Mouse (Mus musculus) hindbrain, embryonic 13.5 days (tissue): ENCODE measurements around the gene Tradd. TPM values are rescaled to one million over a fixed set of nuclear protein-coding genes. Genes with fewer than 3 reads are reported as not detected.
A peak's percentile ranks its signal among the peaks of the same experiment; 100 is the strongest.

Experiments used
- ATAC-seq: fragments of 200-750 bp; cut with Nextera tagmentation; 2 replicates; pipeline ENCODE4 v1.8.0; 2017; ENCODE audit warnings: moderate TSS enrichment; ENCODE audit not compliant: low FRiP score
- H3K27ac ChIP-seq: fragments of 300-500 bp; sonication (generic); 2 replicates; pipeline ENCODE4 v1.5.1; 2015; ENCODE audit warnings: inconsistent platforms, mild to moderate bottlenecking, moderate library complexity
- H3K27me3 ChIP-seq: fragments of 300-500 bp; sonication (generic); 2 replicates; pipeline ENCODE4 v1.6.1; 2015; ENCODE audit warnings: mild to moderate bottlenecking, inconsistent platforms
- H3K36me3 ChIP-seq: fragments of 300-500 bp; sonication (generic); 2 replicates; pipeline ENCODE4 v1.6.1; 2015; ENCODE audit warnings: mild to moderate bottlenecking, inconsistent platforms
- H3K4me1 ChIP-seq: fragments of 300-500 bp; sonication (generic); replicated peaks from 2 replicates; pipeline ENCODE4 v1.6.1; 2015; ENCODE audit warnings: inconsistent platforms
- H3K4me2 ChIP-seq: fragments of 300-500 bp; sonication (generic); 2 replicates; pipeline ENCODE4 v1.6.1; 2015; ENCODE audit warnings: inconsistent platforms, mild to moderate bottlenecking, moderate library complexity
- H3K4me3 ChIP-seq: fragments of 300-500 bp; sonication (generic); 2 replicates; pipeline ENCODE4 v1.5.1; 2015; ENCODE audit warnings: mild to moderate bottlenecking, inconsistent platforms
- H3K9ac ChIP-seq: fragments of 300-500 bp; sonication (generic); 2 replicates; pipeline ENCODE4 v1.6.1; 2015; ENCODE audit warnings: mild to moderate bottlenecking, inconsistent platforms
- H3K9me3 ChIP-seq: fragments of 300-500 bp; sonication (generic); 2 replicates; pipeline ENCODE4 v1.6.1; 2016; ENCODE audit warnings: inconsistent platforms
- WGBS: fragments of 180-500 bp; shearing (Covaris S2); methylation state at CpG from one replicate; pipeline ENCODE4 v1.1.7; 2015; 5-methylcytosine and 5-hydroxymethylcytosine counted together
- polyA plus RNA-seq: library from polyadenylated mRNA; unstranded; fragments of >200 nt; fragmentation: Nextera tagmentation; extraction: Ambion mirVana; gene quantifications from 2 replicates; pipeline ENCODE4 v1.2.1, GENCODE M21; 2015

Tradd gene
- polyA plus RNA-seq, 1 experiment from 2014 or later: 21.1 TPM

DNA sequence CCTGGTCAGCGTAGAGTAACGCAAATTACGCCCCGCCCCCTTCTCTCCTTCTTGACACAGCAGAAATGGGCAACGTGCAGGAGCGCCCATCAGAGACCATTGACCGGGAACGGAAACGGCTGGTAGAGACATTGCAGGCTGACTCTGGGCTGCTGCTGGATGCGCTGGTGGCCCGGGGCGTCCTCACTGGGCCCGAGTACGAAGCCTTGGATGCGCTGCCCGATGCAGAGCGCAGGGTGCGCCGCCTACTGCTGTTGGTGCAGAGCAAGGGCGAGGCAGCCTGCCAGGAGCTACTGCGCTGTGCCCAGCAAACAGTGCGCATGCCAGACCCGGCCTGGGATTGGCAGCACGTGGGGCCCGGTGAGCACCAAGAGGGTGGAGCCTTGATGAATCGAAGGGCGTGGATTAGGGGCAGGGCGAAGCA, 14.5 kb upstream of the Tradd start:
- ATAC-seq: peak; percentile 47
- Histone ChIP-seq H3K27ac (no peak overlapping the region), H3K9ac (peak overlapping the region; percentile 64), H3K4me3 (peak overlapping the region; percentile 22), H3K4me2 (peak overlapping the region; percentile 48), H3K4me1 (peaks cover 33% of the 10 kb centered on the region), H3K36me3 (peaks cover 44% of the 10 kb centered on the region), H3K9me3 (no peaks in the 10 kb centered on the region), H3K27me3 (peaks cover 82% of the 10 kb centered on the region)
- 3% methylated on average over 28 of the region's 28 CpGs for WGBS

DNA sequence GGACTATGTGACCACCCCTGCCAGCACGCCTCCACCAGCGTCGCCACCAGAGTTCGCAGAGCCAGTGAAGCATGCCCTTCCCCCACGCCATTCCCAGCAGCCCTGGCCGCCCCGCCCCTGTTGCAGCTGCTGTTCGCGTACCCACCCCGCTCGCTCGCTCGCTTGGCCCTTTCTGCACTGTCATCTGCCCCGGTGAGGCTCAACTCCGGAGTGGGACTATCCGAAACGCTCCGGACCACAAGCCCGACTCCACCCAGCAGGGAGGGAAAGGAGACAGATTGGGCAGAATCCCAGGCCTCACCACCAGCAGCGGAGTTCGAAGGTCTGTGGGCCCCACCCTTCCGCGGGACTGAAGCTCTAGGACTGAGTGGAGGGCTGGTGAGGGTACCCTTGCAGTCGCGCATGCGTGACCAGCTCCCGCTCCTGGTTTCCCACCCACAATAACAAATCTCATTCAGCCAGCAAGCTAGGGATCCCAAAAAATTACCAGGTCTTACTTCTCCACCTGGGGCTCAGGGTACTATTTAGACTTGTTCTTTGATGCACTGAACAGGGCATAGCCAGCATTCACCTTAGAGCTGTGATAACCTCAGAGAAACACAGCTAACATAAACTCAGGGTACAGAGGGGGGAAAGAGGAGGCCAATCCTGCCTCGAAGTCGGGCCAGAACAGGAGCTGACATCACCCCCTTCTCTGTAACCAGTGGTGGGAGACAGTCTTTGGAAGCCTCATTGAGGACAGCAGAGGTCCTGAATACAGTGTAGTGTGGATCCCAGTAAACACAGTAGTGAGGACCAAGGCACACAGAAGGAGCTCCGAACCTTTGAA, 12.1 kb upstream of the Tradd start:
- Histone ChIP-seq H3K4me1 (peaks cover 27% of the 10 kb centered on the region), H3K9me3 (no peaks in the 10 kb centered on the region), H3K4me2 (peak overlapping the region; percentile 74), H3K27me3 (peaks cover 95% of the 10 kb centered on the region), H3K27ac (no peak overlapping the region), H3K36me3 (peaks cover 19% of the 10 kb centered on the region), H3K4me3 (peak overlapping the region; percentile 42), H3K9ac (peak overlapping the region; percentile 63)
- 3% methylated on average over 30 of the region's 30 CpGs for WGBS
- peak; percentile 59 for ATAC-seq

DNA sequence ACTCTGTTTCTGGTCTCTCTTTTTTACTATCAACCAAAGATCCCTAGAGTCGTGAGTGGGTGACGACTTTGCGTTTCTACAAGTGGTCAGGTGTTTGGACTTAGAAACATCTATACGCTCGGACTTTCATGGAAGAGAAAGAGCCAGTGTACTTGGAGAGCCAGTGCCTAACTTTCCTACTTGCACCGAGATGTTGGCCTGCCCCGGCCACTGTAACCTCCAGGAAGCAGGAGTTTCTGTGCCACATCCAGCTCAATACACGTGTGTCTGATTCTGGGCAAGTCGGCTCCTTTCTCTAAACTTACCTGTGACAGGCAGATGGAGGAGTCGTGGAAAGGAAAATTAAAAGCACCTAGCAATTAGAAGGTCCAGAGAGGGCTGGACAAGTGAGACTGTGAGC, 11.4 kb upstream of the Tradd start, which contains the start of gene Nol3:
Gene Nol3 (plus strand): TSS at position 301 of the 400 bp plus-strand sequence.
- Histone ChIP-seq H3K4me2 (peak within 1 kb of the TSS; percentile 74), H3K9me3 (no peaks in the 10 kb centered on the region), H3K9ac (peak within 1 kb of the TSS; percentile 63), H3K36me3 (peaks cover 16% of the 10 kb centered on the region), H3K27ac (no peak within 1 kb of the TSS), H3K4me3 (peak within 1 kb of the TSS; percentile 42), H3K27me3 (peaks cover 99% of the 10 kb centered on the region), H3K4me1 (peaks cover 29% of the 10 kb centered on the region)
- ATAC-seq: no peak
- WGBS: 4% methylated on average over 10 of the region's 10 CpGs

DNA sequence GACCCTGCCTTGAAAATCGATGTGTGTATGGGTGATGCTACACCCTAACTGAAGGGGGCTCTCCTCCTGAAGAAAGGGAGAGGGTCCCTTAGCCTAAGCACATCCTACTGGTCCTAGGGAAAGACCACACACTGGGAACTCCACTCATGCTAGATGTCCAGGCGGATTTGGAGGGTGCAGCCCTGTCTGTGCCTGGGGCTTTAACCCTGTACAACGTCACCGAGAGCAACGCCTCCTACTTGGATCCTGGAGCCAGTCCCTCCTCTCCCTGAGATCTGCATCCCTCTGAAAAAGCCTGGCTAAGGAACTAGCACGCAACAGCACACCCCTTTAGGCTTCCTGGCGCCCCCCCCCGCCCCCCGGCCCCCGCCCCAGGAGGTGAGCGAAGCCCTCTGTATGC, 11.0 kb upstream of the Tradd start:
- Histone ChIP-seq H3K4me2 (peak overlapping the region; percentile 74), H3K9me3 (no peaks in the 10 kb centered on the region), H3K36me3 (peaks cover 12% of the 10 kb centered on the region), H3K27ac (no peak overlapping the region), H3K4me1 (peaks cover 33% of the 10 kb centered on the region), H3K9ac (no peak overlapping the region), H3K4me3 (no peak overlapping the region), H3K27me3 (peaks cover 99% of the 10 kb centered on the region)
- WGBS: 8% methylated on average over 10 of the region's 11 CpGs
- no peak for ATAC-seq

DNA sequence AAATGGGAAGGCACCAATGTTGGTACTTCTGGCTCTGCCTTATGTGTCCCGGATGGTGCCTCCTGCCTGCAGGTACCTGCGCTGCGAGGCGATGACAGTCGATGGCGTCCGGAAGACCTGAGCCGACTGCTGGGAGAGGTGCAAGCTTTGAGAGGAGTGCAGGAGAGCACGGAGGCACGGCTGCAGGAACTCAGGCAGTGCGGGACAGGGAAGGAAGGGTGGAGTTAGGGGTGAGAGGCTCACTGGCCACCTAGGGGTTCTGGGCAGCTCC, 6.4 kb upstream of the Tradd start:
- peaks cover 5% of the 10 kb centered on the region; the same call in 1 of the 2 replicates for H3K9me3 ChIP-seq
- H3K9ac ChIP-seq: peak overlapping the region; percentile 24
- H3K27me3 ChIP-seq: peaks cover 99% of the 10 kb centered on the region
- no peak overlapping the region for H3K27ac ChIP-seq
- peak overlapping the region; percentile 72; the same call in 1 of the 2 replicates for H3K4me2 ChIP-seq
- peak overlapping the region; percentile 51 for H3K4me3 ChIP-seq
- H3K36me3 ChIP-seq: no peaks in the 10 kb centered on the region
- WGBS: 2% methylated on average over 11 of the region's 11 CpGs
- ATAC-seq: no peak
- H3K4me1 ChIP-seq: peaks cover 41% of the 10 kb centered on the region

DNA sequence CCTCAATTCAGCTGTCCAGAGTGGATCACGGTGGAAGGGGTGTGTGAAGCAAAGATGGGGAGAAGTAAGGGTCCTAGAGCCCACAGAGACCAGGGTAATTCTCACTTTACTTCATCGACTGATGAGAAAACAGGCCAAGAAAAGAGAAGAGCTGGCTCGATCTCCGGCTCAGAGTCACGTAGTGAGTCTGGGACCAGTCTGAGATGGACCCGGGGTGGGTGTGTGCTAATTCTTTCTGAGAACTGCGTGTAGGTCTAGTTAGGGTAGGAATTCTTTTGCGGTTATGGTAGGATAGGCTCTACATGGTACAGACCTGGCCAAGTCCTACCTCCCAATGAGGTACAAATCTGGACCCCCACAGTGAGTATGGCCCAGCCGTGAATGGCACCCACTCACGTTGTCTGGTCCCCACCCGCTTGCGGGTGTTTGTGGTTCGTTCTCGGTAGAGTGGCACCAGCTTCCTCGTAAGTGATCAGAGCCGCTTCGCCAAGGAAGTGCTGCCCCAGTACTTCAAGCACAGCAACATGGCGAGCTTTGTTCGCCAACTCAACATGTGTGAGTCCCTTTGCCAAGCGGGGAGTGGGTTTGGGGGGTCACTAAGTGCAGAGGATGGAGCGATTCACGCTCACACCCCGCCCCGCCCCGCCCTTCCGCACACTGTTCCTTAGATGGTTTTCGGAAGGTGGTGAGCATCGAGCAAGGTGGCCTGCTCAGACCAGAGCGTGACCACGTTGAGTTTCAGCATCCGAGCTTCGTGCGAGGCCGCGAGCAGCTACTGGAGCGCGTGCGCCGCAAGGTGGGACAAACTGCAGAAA, 5.9 kb upstream of the Tradd start:
- Histone ChIP-seq H3K4me3 (peak overlapping the region; percentile 51), H3K4me1 (peaks cover 36% of the 10 kb centered on the region), H3K27me3 (peaks cover 99% of the 10 kb centered on the region), H3K4me2 (peak overlapping the region; percentile 72), H3K36me3 (no peaks in the 10 kb centered on the region), H3K9ac (peak overlapping the region; percentile 65), H3K9me3 (peaks cover 5% of the 10 kb centered on the region; the same call in 1 of the 2 replicates), H3K27ac (no peak overlapping the region)
- WGBS: 3% methylated on average over 39 of the region's 39 CpGs
- no peak for ATAC-seq

DNA sequence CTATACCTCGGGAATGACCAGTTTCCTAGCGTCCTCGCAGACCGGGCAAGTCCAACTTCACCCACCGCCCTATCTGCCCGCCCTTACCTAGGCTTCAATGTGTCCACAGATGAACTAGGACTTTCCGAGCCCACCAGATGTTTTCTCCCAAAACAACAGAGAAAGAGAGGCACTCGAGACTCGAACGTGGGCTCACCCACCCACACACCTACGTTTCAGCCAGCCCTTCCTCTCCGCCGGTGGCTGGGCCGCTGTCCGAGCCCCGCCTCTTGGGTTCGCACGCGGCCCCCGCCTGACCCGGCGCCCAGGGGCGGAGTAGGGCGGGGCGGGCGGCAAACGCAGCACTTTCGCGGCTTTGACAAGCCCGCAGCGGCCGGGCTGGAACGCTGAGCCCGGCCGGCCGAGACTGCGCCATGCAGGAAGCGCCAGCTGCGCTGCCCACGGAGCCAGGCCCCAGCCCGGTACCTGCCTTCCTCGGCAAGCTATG, 5.1 kb upstream of the Tradd start, which contains the start of gene Hsf4:
Gene Hsf4 (plus strand): TSS at position 341 of the 487 bp plus-strand sequence.
- H3K9ac ChIP-seq: peak within 1 kb of the TSS; percentile 65
- H3K27me3 ChIP-seq: peaks cover 99% of the 10 kb centered on the region
- H3K4me1 ChIP-seq: peaks cover 41% of the 10 kb centered on the region
- peak within 1 kb of the TSS; percentile 72 for H3K4me2 ChIP-seq
- peak within 1 kb of the TSS; percentile 64 for H3K27ac ChIP-seq
- ATAC-seq: no peak
- under 1% methylated on average over 42 of the region's 42 CpGs for WGBS
- no peaks in the 10 kb centered on the region for H3K36me3 ChIP-seq
- peaks cover 5% of the 10 kb centered on the region; the same call in 1 of the 2 replicates for H3K9me3 ChIP-seq
- H3K4me3 ChIP-seq: peak within 1 kb of the TSS; percentile 51

DNA sequence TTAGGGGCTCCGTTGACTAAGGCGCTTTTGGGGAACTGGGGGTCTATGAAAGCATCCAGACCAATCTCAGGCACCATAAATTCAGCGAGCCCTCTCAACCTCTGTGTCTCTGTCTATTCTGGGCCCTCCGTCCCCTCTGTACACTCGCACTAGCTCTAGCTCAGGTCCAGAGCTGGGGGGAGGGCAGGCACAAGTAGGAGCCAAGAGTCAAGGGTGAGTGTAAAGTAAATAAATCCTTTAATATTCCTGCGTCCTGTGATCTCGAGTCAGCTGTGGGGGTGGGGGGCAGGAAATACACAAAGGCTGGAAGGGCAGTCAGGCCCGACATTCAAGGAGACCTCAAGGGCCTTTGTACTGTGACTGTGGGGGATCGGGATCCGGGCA, 4.7 kb upstream of the Tradd start:
- Histone ChIP-seq H3K36me3 (no peaks in the 10 kb centered on the region), H3K4me2 (peak overlapping the region; percentile 72), H3K4me1 (peaks cover 44% of the 10 kb centered on the region), H3K27me3 (peaks cover 99% of the 10 kb centered on the region), H3K9me3 (peaks cover 5% of the 10 kb centered on the region; the same call in 1 of the 2 replicates), H3K4me3 (peak overlapping the region; percentile 51), H3K27ac (no peak overlapping the region; the same call in none of the 2 replicates), H3K9ac (peak overlapping the region; percentile 65)
- peak; percentile 47 for ATAC-seq
- WGBS: 1% methylated on average over 10 of the region's 10 CpGs

DNA sequence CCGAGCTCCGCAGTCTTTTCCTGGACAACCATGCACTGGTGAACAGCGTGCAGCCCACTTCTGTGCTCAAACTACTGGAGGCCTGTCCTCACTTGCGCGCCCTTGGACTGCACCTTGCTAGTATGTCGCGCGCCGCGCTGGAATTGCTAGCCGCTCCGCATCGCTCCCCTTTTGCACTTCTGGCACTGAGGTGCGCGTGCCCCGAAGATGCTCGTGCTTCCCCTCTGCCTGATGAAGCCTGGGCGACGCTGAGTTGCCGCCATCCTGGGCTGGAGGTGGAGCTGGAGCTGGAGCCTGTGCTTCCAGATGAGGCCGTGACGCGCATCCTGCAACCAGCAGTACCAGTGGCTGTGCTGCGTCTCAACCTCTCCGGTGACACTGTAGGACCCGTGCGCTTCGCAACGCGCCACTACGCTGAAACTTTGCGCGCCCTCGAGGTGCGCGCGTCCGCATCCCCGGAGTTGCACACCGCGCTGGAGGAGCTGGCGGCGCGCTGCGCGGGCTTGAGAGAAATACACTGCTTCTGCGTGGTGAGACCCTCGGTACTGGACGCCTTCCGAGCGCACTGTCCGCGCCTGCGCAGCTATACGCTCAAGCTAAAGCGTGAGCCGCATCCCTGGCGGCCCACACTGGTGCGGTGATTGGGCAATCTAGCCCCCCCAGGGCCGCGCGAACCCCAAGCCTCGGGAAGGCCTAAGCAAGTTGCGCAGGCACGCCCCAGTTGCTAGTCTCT, 4.1 kb upstream of the Tradd start:
- ATAC-seq: peak; percentile 88
- H3K27me3 ChIP-seq: peaks cover 99% of the 10 kb centered on the region
- under 1% methylated on average over 65 of the region's 65 CpGs for WGBS
- peak overlapping the region; percentile 65 for H3K9ac ChIP-seq
- peaks cover 5% of the 10 kb centered on the region; the same call in 1 of the 2 replicates for H3K9me3 ChIP-seq
- H3K4me2 ChIP-seq: peak overlapping the region; percentile 72
- H3K4me3 ChIP-seq: peak overlapping the region; percentile 51
- no peaks in the 10 kb centered on the region for H3K36me3 ChIP-seq
- H3K4me1 ChIP-seq: peaks cover 46% of the 10 kb centered on the region
- H3K27ac ChIP-seq: peak overlapping the region; percentile 64

DNA sequence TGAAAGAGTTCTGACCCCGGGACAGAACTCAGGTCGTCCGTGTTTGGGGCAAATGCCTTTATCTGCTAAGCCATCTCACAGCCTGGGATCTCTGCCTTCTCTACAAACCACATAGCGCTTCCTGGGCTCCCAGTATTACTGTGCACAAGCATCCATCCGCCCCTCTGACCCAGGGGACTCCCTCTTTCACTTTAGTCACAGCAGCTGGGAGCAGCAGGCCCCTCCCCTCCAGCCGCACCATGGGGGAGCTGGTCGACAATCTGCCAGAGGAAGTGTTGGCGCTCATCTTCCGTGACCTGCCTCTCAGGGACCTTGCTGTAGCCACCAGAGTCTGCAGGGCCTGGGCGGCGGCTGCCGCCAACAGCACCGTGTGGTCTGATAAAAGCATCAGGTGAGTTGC, 2.4 kb upstream of the Tradd start:
- no peak overlapping the region for H3K4me3 ChIP-seq
- no peak for ATAC-seq
- H3K4me1 ChIP-seq: peaks cover 46% of the 10 kb centered on the region
- peaks cover 96% of the 10 kb centered on the region for H3K27me3 ChIP-seq
- H3K9me3 ChIP-seq: peaks cover 5% of the 10 kb centered on the region; the same call in 1 of the 2 replicates
- no peak overlapping the region for H3K27ac ChIP-seq
- no peak overlapping the region for H3K4me2 ChIP-seq
- 10% methylated on average over 13 of the region's 13 CpGs for WGBS
- H3K9ac ChIP-seq: no peak overlapping the region
- H3K36me3 ChIP-seq: no peaks in the 10 kb centered on the region

DNA sequence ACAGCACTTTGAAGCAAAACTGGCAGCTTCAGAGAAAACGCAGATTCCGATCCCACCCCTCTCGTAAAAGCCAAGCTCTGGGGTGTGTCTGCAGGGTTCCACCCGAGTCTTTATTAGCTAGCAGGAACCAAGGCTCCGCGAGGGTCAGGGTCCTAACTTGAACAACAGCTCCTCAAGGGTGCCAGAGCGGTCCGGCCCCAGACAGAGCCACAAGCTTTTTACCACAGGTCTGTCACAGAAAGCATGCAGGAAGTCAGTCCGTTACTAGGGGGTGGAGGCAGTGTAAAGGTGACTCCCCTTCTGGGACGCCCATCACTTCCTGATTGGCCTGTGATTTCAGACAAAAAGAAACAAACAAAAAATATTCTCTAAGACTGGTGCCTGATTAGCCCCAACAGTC, 719 bp upstream of the Tradd start:
- ATAC-seq: no peak
- Histone ChIP-seq H3K4me1 (peaks cover 37% of the 10 kb centered on the region), H3K4me2 (peak overlapping the region; percentile 76), H3K9ac (no peak overlapping the region; the same call in 1 of the 2 replicates), H3K27me3 (peaks cover 96% of the 10 kb centered on the region), H3K9me3 (peaks cover 5% of the 10 kb centered on the region; the same call in 1 of the 2 replicates), H3K4me3 (peak overlapping the region; percentile 55), H3K27ac (no peak overlapping the region), H3K36me3 (no peaks in the 10 kb centered on the region)
- 11% methylated on average over 10 of the region's 10 CpGs for WGBS
